Mouse (Mus musculus) megakaryocyte, embryonic 14.5 days (primary cell): ENCODE measurements around the gene Ssh2.

ENCODE experiments used
- FLI1 ChIP-seq: IDR thresholded peaks from 2 replicates; pipeline ENCODE4 v1.6.1; 2012; ENCODE audit warnings: low read length, inconsistent platforms, mixed read lengths
- GATA1 ChIP-seq: IDR thresholded peaks from 3 replicates; pipeline ENCODE4 v1.6.1; 2012; ENCODE audit warnings: mixed read lengths, low read length, inconsistent platforms, borderline replicate concordance

DNA sequence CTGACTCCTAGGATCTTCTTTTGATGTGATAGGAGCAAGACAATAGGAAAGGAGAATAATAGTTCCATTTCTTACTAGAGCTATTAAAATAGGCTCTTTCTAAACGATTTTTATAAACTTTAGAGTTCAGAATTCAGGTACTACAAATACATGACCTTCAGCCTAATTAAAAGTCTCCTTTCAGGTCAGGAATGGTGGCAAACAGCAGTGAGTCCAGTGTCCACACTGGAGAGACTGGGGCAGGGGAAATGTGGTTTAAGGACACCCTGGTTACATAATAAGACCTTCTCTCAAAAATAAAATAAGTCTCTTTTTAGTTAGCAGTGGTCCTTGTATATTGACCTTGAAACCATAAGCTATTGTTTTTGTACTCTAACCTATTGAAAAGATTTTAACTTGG is 148.3 kb downstream of the Ssh2 start:
- TF ChIP-seq GATA1 (no peak), FLI1 (no peak)
